Mouse (Mus musculus): ENCODE results near the gene Rbmxl2. TPM values are rescaled to one million over a fixed set of nuclear protein-coding genes. Genes with fewer than 3 reads are reported as not detected.

Rbmxl2 gene
- not detected in 2 replicates for polyA plus RNA-seq (2012; ENCODE audit: insufficient read depth, insufficient read length, missing spikeins)

- TF ChIP-seq CTCF (IDR thresholded peaks at IDR 0.05; ENCODE audit: low read depth, low read length) = no peak
- TF ChIP-seq POLR2A (IDR thresholded peaks at IDR 0.05; ENCODE audit: borderline replicate concordance, low read depth, low read length) = no peak
- H3K4me3 ChIP-seq (ENCODE audit: insufficient read depth, low read length) = no peak within 1 kb of the TSS
- H3K4me1 ChIP-seq (ENCODE audit: control insufficient read depth, insufficient read depth, low read length) = no peaks in the 10 kb centered on the region
- H3K27ac ChIP-seq (ENCODE audit: insufficient read depth, low read depth, low read length) = no peak within 1 kb of the TSS
These were observed at the start of gene Rbmxl2 for GRCm38 (mm10) chr7:107209204-107209860. TSS of gene Rbmxl2 (plus strand) at chr7:107209445.

DNA sequence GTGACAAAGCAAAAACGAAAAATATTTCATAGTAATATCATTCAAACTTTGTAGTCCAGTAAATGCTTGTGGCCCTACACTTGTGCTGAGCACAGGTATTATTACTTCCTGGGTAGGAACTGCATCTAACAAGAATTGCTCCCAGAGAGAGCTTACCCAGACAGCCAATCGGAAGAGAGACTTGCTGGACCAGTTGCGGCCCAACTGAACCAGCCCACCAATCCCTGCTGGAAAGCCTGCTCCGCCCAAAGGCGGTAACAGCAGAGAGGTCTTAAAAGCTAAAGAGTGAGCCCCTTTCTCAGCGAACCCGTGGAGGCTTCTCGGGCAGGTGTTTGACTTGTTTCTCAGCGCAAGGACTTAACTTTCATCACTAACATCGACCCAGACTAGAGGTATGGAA lies 42.6 kb upstream of the Rbmxl2 start, which contains the start of gene Nlrp14:
Gene Nlrp14, plus strand, starts transcription at position 301 of the 400 bp plus-strand sequence.
- TF ChIP-seq POLR2A (IDR thresholded peaks at IDR 0.05; ENCODE audit: borderline replicate concordance, low read depth, low read length) (no peak), CTCF (IDR thresholded peaks at IDR 0.05; ENCODE audit: low read depth, low read length) (no peak)
- Histone ChIP-seq H3K4me1 (ENCODE audit: control insufficient read depth, insufficient read depth, low read length) (no peaks in the 10 kb centered on the region), H3K4me3 (ENCODE audit: insufficient read depth, low read length) (no peak within 1 kb of the TSS), H3K27ac (ENCODE audit: insufficient read depth, low read depth, low read length) (no peak within 1 kb of the TSS)

DNA sequence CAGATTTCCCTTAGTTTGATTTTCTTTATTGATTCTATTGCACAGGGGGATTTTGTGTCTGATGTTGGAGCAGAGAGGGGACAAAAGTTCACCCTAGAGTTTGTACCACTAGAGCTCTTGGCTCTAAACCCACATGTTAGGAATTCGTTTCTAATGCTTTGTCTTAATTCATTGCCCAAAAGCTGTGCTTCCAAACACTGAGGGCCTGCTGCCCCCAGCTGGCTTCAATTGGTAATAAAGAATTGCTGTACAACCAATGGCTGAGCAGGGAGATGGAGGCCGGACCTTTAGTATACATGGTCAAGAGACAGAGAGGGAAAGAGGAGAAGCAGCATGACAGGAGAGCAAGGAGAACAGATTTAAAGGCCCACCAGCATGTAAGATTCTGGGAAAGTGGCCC lies 28.8 kb upstream of the Rbmxl2 start:
- Histone ChIP-seq H3K4me1 (ENCODE audit: control insufficient read depth, insufficient read depth, low read length) (no peaks in the 10 kb centered on the region), H3K4me3 (ENCODE audit: insufficient read depth, low read length) (no peak overlapping the region), H3K27ac (ENCODE audit: insufficient read depth, low read depth, low read length) (no peak overlapping the region)
- TF ChIP-seq CTCF (IDR thresholded peaks at IDR 0.05; ENCODE audit: low read depth, low read length) (no peak), POLR2A (IDR thresholded peaks at IDR 0.05; ENCODE audit: borderline replicate concordance, low read depth, low read length) (no peak)

DNA sequence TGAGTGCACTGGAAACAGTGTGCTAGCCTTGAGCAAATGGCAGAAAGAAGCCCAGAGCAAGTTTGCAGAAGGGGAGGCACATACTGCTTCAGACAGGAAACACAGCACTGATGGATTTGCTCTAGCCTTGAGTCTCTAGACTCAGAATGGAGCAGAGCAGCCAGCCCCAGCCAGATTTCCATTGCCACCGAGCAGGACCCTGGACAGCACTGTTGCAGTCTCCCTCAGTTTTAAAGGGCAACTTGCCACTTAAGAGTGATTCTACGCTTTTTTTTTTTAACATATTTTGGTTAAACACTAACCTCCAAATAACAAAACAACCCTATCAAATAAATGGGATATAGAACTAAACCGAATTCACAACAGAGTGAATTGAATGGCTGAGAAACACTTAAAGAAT lies 7.4 kb upstream of the Rbmxl2 start:
- H3K4me1 ChIP-seq (ENCODE audit: control insufficient read depth, insufficient read depth, low read length) = no peaks in the 10 kb centered on the region
- no peak overlapping the region for H3K27ac ChIP-seq (ENCODE audit: insufficient read depth, low read depth, low read length)
- no peak for TF ChIP-seq CTCF (IDR thresholded peaks at IDR 0.05; ENCODE audit: low read depth, low read length)
- TF ChIP-seq POLR2A (IDR thresholded peaks at IDR 0.05; ENCODE audit: borderline replicate concordance, low read depth, low read length) = no peak
- H3K4me3 ChIP-seq (ENCODE audit: insufficient read depth, low read length) = no peak overlapping the region

- TF ChIP-seq CTCF (IDR thresholded peaks at IDR 0.05; ENCODE audit: low read depth, low read length) (no peak), POLR2A (IDR thresholded peaks at IDR 0.05; ENCODE audit: borderline replicate concordance, low read depth, low read length) (no peak)
- no peak overlapping the region for H3K4me3 ChIP-seq (ENCODE audit: insufficient read depth, low read length)
- no peaks in the 10 kb centered on the region for H3K4me1 ChIP-seq (ENCODE audit: control insufficient read depth, insufficient read depth, low read length)
- H3K27ac ChIP-seq (ENCODE audit: insufficient read depth, low read depth, low read length) = no peak overlapping the region
These were observed 1.4 kb upstream of the Rbmxl2 start for GRCm38 (mm10) chr7:107207843-107208242.

DNA sequence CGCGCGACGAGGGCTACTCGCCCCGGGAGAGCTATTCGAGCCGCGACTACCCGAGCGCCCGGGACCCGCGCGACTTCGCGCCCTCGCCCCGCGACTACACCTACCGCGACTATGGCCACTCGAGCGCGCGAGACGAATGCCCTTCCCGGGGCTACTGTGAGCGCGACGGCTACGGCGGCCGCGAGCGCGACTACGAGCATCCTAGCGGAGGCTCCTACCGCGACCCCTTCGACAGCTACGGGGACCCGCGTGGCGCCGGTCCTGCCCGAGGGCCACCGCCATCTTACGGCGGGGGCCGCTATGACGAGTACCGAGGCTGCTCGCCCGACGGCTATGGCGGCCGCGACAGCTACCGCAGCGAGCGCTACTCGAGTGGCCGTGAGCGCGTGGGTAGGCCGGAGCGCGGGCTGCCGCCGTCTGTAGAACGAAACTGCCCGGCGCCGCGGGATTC lies 906 bp downstream of the Rbmxl2 start:
- Histone ChIP-seq H3K4me1 (ENCODE audit: control insufficient read depth, insufficient read depth, low read length) (no peaks in the 10 kb centered on the region), H3K4me3 (ENCODE audit: insufficient read depth, low read length) (no peak overlapping the region), H3K27ac (ENCODE audit: insufficient read depth, low read depth, low read length) (no peak overlapping the region)
- no peak for TF ChIP-seq CTCF (IDR thresholded peaks at IDR 0.05; ENCODE audit: low read depth, low read length)

DNA sequence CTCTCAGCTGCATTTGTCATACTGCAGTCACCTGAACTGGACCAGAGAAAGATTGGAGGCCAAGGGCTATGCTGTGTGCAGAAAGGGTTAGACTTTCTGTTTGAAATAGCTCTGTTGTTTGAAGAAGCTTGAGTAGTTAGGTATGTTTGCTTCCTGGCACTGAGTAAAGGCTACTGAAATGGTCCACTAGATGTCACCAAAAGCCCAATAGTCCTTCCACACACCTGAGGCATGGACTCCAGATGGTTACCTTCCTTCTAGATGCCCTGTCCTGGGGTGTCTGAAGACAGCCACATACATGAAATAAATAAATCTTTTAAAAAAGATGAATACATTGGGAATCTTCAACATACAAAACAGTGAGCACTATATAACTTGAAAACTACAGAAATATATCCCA lies 6.5 kb downstream of the Rbmxl2 start:
- no peaks in the 10 kb centered on the region for H3K4me1 ChIP-seq (ENCODE audit: control insufficient read depth, insufficient read depth, low read length)
- no peak for TF ChIP-seq POLR2A (IDR thresholded peaks at IDR 0.05; ENCODE audit: borderline replicate concordance, low read depth, low read length)
- TF ChIP-seq CTCF (IDR thresholded peaks at IDR 0.05; ENCODE audit: low read depth, low read length) = no peak
- no peak overlapping the region for H3K4me3 ChIP-seq (ENCODE audit: insufficient read depth, low read length)
- no peak overlapping the region for H3K27ac ChIP-seq (ENCODE audit: insufficient read depth, low read depth, low read length)

GRCm38 (mm10) chr7:107216845-107217244 lies 7.6 kb downstream of the Rbmxl2 start:
- Histone ChIP-seq H3K4me1 (ENCODE audit: control insufficient read depth, insufficient read depth, low read length) (no peaks in the 10 kb centered on the region), H3K27ac (ENCODE audit: insufficient read depth, low read depth, low read length) (no peak overlapping the region), H3K4me3 (ENCODE audit: insufficient read depth, low read length) (no peak overlapping the region)
- TF ChIP-seq POLR2A (IDR thresholded peaks at IDR 0.05; ENCODE audit: borderline replicate concordance, low read depth, low read length) (no peak), CTCF (IDR thresholded peaks at IDR 0.05; ENCODE audit: low read depth, low read length) (no peak)

GRCm38 (mm10) chr7:107236854-107237253 lies 27.6 kb downstream of the Rbmxl2 start:
- H3K4me3 ChIP-seq (ENCODE audit: insufficient read depth, low read length) = no peak overlapping the region
- H3K4me1 ChIP-seq (ENCODE audit: control insufficient read depth, insufficient read depth, low read length) = no peaks in the 10 kb centered on the region
- TF ChIP-seq CTCF (IDR thresholded peaks at IDR 0.05; ENCODE audit: low read depth, low read length) (no peak), POLR2A (IDR thresholded peaks at IDR 0.05; ENCODE audit: borderline replicate concordance, low read depth, low read length) (no peak)
- H3K27ac ChIP-seq (ENCODE audit: insufficient read depth, low read depth, low read length) = no peak overlapping the region

DNA sequence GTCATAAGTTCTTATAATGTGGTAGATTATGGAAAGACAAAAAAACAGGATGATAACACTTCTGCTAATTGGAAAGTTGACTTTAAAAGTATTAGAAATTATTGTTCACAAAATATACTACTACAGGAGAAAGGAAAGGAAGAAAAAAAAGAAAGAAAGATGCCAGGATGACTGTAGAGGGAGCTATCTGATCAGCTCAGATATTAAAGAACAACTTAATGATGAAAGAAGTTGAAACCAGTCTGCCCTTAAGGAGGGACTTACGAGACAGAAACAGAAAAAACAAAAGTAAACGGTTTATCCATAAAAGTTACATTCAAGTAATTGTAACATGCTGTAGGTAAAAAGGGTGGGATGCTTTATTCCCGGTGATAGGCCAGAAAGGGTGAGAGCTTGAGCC lies 28.3 kb downstream of the Rbmxl2 start:
- H3K4me3 ChIP-seq (ENCODE audit: insufficient read depth, low read length) = no peak overlapping the region
- no peaks in the 10 kb centered on the region for H3K4me1 ChIP-seq (ENCODE audit: control insufficient read depth, insufficient read depth, low read length)
- H3K27ac ChIP-seq (ENCODE audit: insufficient read depth, low read depth, low read length) = no peak overlapping the region
- no peak for TF ChIP-seq POLR2A (IDR thresholded peaks at IDR 0.05; ENCODE audit: borderline replicate concordance, low read depth, low read length)
- TF ChIP-seq CTCF (IDR thresholded peaks at IDR 0.05; ENCODE audit: low read depth, low read length) = no peak

All from bone marrow macrophage, adult 2 months (primary cell).